Mouse (Mus musculus): Measurements from ENCODE around the gene Zfp691.

The Zfp691 gene

GRCm38 (mm10) chr4:119173851-119174453, at the start of gene Zfp691:
Gene Zfp691 (minus strand): TSS chr4:119174195.
- in situ Hi-C loops (cut with MseI, MboI) = loop anchor here (25.0 kb wide), 1 partner anchor 537 kb away; no protein-coding TSS in a partner anchor

DNA sequence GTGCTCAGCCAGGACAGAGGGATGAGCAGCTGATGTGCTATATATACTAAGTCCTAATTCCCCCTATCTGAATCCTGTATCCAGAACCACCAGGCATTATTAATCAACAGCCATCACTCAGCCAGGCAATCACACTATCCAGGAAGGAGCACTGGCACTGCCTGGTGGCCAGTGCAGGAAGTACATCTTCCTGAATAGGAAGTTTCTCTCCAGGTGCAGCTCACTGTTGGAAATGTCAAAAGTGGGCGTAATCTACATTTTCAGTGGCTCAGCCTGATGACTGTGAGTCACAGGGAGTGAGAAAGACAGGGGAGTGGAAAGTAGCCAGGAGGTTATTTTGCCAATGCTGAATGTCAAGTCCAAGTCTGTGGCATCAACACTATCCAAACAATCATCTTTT, 49.7 kb upstream of the Zfp691 start:
- in situ Hi-C loops (cut with MseI, MboI) = no loop called here

DNA sequence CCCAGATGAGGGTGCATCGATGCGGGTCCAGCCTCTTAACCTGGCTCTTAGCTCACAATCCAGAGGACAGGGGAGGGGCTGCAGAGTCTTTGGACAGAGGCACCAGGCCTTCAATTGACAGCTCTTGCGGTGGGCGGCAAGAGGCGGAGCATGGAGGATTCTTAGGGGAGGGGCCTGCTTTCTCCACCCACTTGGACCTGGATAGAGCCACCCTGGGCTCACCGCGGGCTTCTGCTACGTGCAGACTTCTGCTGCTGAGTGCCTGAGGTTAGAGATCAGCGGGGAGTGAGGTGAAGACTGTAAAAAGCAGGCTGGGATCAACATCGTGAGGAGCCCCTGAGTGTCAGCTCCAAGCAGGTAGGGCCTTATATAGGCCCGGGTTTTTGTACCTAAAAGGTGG, 44.2 kb upstream of the Zfp691 start, which contains the start of gene Tmem269:
Gene Tmem269 (minus strand): TSS at position 49 of the 400 bp plus-strand sequence.
- in situ Hi-C loops (cut with MseI, MboI) = no loop called here

- in situ Hi-C loops (cut with MseI, MboI) = no loop called here
Measured at GRCm38 (mm10) chr4:119216667-119217066, 42.7 kb upstream of the Zfp691 start.

GRCm38 (mm10) chr4:119204672-119205071, 30.7 kb upstream of the Zfp691 start:
- in situ Hi-C loops (cut with MseI, MboI) = no loop called here

- in situ Hi-C loops (cut with MseI, MboI) = no loop called here
Measured at GRCm38 (mm10) chr4:119198105-119198504, 24.1 kb upstream of the Zfp691 start.

DNA sequence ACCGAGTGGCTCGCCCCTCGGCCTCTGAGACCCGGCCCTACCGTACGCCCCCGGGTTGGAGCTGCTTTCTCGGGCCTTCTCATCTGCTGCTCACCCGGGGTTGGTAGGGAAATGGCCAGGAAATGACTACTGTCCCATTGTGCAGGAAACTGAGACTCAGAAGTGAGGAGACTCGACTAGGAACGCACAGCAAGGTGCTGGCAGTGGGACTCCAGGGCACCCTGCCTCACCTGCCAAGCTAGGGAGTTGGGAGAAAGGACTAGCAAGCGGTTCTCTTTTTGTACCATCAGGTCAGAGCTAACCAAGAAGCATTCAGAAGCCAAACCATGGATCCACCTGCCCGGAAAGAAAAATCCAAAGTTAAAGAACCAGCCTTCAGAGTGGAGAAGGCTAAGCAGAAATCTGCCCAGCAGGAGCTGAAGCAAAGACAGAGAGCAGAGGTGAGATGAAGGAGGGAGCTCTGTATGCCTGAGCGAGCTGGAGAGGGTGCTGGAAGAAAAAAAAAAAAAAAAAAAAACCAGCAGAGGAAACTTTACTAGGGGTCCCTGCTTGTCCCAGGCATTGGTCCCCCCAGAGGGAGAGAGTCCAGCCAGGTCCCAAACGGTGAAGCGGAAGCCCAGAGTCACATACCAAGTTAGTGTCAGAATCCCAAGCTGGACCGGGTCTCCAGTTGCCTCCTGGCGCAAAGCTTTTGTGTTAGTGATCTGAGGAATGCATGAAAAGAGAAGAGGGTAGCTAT, 21.8 kb upstream of the Zfp691 start:
- in situ Hi-C loops (cut with MseI, MboI) = no loop called here

GRCm38 (mm10) chr4:119194909-119195581, 21.1 kb upstream of the Zfp691 start, which contains the start of gene Svbp:
Gene Svbp (plus strand): TSS chr4:119195306.
- in situ Hi-C loops (cut with MseI, MboI) = no loop called here

DNA sequence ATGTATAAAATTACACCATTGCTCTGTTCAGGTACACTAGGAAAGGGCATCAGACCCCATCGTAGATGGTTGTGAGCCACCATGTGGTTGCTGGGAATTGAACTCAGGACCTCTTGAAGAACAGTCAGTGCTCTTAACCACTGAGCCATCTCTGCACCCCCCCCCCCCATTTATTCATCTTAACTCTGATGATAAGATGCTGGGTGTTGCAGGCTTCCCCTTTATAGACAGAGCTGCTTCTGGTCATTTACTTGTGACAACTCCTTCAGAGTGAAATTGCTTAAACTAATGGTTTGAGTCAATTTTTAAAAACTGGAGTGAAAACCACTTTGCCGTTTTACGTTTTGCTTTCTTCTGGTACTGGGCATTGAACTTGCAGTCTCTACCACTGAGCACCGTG, 18.8 kb upstream of the Zfp691 start:
- in situ Hi-C loops (cut with MseI, MboI) = no loop called here

GRCm38 (mm10) chr4:119191273-119191672, 17.3 kb upstream of the Zfp691 start:
- in situ Hi-C loops (cut with MseI, MboI) = no loop called here

GRCm38 (mm10) chr4:119190618-119191017, 16.6 kb upstream of the Zfp691 start:
- in situ Hi-C loops (cut with MseI, MboI) = no loop called here

- in situ Hi-C loops (cut with MseI, MboI) = no loop called here
Measured at GRCm38 (mm10) chr4:119189864-119190263, 15.9 kb upstream of the Zfp691 start, which contains the start of gene Ermap. Gene Ermap (minus strand): TSS chr4:119190011.

DNA sequence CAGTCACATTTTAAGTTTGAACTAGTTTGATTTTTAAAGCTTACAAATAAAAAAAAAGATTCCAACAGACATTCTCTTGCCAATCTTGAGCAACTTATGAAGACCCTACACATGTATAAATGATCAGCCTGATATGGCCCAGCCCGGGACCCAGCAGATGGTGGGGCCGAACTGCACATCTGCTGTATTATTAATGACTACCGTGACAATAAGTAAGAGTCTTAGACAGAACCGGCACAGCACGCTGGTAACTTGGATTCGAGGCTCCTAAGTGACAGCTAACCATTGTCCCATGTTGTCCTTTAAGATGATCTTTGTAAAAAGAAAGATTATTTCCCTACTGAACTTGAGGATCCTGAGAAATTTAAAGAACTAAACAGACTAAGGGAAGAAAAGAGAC, 15.4 kb upstream of the Zfp691 start:
- in situ Hi-C loops (cut with MseI, MboI) = no loop called here

- in situ Hi-C loops (cut with MseI, MboI) = no loop called here
Measured at GRCm38 (mm10) chr4:119188060-119188785, 14.2 kb upstream of the Zfp691 start.

DNA sequence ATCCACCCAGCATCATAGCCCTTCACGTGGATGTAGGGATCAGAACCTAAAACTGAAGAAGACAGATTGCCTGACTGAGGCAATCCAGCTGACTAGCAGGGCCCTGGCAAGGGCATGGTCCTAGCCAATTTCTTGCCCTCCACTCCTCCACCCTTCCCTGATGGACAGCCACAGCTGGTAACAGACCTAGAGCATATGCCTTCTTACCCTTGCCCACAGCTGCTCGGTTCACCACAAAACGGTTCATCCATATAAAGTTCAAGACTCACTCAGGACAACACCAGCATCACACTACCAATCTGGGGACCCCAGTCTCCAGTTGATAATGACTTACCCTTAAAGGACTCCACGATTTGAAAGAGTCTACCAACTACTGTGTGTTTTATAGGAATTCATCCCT, 11.8 kb upstream of the Zfp691 start:
- in situ Hi-C loops (cut with MseI, MboI) = no loop called here

DNA sequence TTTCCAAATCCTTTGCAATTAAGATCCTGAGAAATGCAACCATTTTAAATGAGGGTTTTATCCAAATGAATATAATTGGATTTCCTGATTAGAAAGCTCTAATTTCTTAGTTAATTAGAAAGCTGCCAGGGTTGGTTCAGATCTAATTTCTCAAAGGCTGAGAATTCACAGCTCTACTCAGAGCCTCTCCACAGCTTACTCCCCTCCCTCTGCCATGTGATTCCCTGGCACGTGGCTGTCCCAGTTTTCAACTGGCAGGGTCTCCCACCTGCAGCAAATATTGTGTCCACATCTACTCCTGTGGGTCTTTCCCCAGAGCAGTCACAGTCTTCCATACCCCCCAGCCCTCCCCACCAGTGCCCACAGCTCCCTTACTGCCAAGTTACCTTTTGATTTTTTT, 9.5 kb upstream of the Zfp691 start:
- in situ Hi-C loops (cut with MseI, MboI) = no loop called here

GRCm38 (mm10) chr4:119181456-119181855, 7.5 kb upstream of the Zfp691 start:
- in situ Hi-C loops (cut with MseI, MboI) = no loop called here

DNA sequence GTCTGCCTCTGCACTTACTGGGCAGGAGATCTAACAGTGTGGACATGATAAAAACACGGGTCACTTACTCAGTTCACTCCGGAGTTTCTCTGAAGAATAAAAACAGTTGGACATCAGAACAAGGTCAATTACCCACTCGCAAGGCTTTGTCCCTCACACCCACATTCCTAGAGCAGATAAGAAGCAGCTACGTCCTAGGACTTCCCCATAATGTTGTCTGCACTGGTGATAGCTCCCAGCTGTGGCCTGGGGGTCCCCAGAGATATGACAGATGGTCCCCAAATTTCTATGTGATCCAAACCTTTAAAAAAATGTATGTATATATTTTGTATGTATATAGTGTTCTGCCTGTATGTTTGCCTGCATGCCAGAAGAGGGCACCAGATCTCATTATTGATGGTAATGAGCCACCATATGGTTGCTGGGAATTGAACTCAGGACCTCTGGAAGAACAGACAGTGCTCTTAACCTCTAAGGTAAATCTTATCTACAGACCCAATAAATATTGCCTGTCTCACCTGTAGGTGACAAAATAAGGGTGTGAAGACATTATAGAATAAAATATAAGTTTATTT, 6.2 kb upstream of the Zfp691 start:
- in situ Hi-C loops (cut with MseI, MboI) = no loop called here

GRCm38 (mm10) chr4:119178331-119178730, 4.3 kb upstream of the Zfp691 start:
- in situ Hi-C loops (cut with MseI, MboI) = no loop called here

DNA sequence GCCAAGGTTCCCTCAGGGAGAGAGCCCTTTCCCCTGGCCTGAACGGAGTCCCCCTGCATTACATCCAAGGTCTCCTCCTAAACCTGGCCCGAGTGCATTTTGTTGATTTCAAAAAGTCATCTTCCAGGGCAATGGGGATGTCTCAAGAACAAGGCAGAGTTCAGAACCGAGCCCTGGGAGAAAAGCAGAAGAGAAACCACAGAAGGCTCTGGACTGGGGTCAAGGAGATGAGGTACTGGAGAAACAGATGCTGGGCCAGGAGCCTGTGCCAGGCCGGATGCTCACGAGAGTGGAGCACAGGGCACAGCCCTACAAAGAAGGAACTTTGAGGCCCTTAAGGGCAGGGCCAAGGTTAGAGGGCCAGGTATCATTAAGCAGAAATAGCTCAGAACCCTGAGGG, 3.7 kb upstream of the Zfp691 start:
- in situ Hi-C loops (cut with MseI, MboI) = no loop called here

GRCm38 (mm10) chr4:119172919-119173650, 910 bp downstream of the Zfp691 start:
- in situ Hi-C loops (cut with MseI, MboI) = loop anchor here (25.0 kb wide), 1 partner anchor 536 kb away; no protein-coding TSS in a partner anchor

Measured in mouse trophoblast stem cell (cell line).